Mouse (Mus musculus): ENCODE measurements around the gene Myb. TPM values are rescaled to one million over a fixed set of nuclear protein-coding genes. Genes with fewer than 3 reads are reported as not detected.
A peak's percentile ranks its signal among the peaks of the same experiment; 100 is the strongest.
"Not testable (repeated sequence)": the region's sequence is repeated elsewhere in the genome, so short reads cannot be mapped to it uniquely, and the experiment has no call there.

Gene Myb
- polyA plus RNA-seq, 1 experiment from 2014 or later, result 4.6 TPM

GRCm38 (mm10) chr10:21152812-21153211 lies 8.0 kb downstream of the Myb start:
- Histone ChIP-seq H3K27me3 (peaks cover under 1% of the 10 kb centered on the region; the same call in 1 of the 2 replicates), H3K27ac (no peak overlapping the region), H3K9ac (no peak overlapping the region), H3K36me3 (peaks cover 9% of the 10 kb centered on the region; the same call in 1 of the 2 replicates), H3K4me1 (no peaks in the 10 kb centered on the region), H3K9me3 (replicated peaks) (no peaks in the 10 kb centered on the region), H3K4me3 (no peak overlapping the region), H3K4me2 (replicated peaks) (no peak overlapping the region)
- ATAC-seq (ENCODE audit: low FRiP score), result no peak
- WGBS, result 96% methylated on average over 5 of the region's 5 CpGs

- peaks cover 9% of the 10 kb centered on the region; the same call in 1 of the 2 replicates for H3K36me3 ChIP-seq
- H3K27me3 ChIP-seq, result no peaks in the 10 kb centered on the region
- H3K9ac ChIP-seq, result no peak overlapping the region
- H3K4me3 ChIP-seq, result no peak overlapping the region
- H3K4me1 ChIP-seq, result no peaks in the 10 kb centered on the region
- no peak for ATAC-seq (ENCODE audit: low FRiP score)
- no peaks in the 10 kb centered on the region for H3K9me3 ChIP-seq (replicated peaks)
- no peak overlapping the region for H3K27ac ChIP-seq
- H3K4me2 ChIP-seq (replicated peaks), result no peak overlapping the region
Observed at GRCm38 (mm10) chr10:21151320-21151719, 9.5 kb downstream of the Myb start.

GRCm38 (mm10) chr10:21149945-21150344 lies 10.8 kb downstream of the Myb start:
- H3K27ac ChIP-seq; H3K9ac ChIP-seq; H3K4me3 ChIP-seq; H3K4me2 ChIP-seq (replicated peaks); H3K27me3 ChIP-seq; H3K36me3 ChIP-seq; H3K9me3 ChIP-seq (replicated peaks); H3K4me1 ChIP-seq; ATAC-seq (ENCODE audit: low FRiP score): not testable (repeated sequence)
- WGBS, result 91% methylated on average over 6 of the region's 6 CpGs

GRCm38 (mm10) chr10:21146719-21147118 lies 14.1 kb downstream of the Myb start:
- Histone ChIP-seq H3K9ac (no peak overlapping the region), H3K4me1 (peaks cover 4% of the 10 kb centered on the region; the same call in 1 of the 2 replicates), H3K4me3 (no peak overlapping the region), H3K27ac (no peak overlapping the region), H3K27me3 (no peaks in the 10 kb centered on the region), H3K36me3 (0 out of 2 replicates have a peak, but pooled peaks cover 5% of the 10 kb centered on the region), H3K4me2 (replicated peaks) (no peak overlapping the region), H3K9me3 (replicated peaks) (no peaks in the 10 kb centered on the region)
- 97% methylated on average over 1 of the region's 1 CpGs for WGBS
- ATAC-seq (ENCODE audit: low FRiP score), result no peak

GRCm38 (mm10) chr10:21146263-21146662 lies 14.5 kb downstream of the Myb start:
- 0 out of 2 replicates have a peak, but pooled peaks cover 5% of the 10 kb centered on the region for H3K36me3 ChIP-seq
- H3K27me3 ChIP-seq, result no peaks in the 10 kb centered on the region
- H3K9me3 ChIP-seq (replicated peaks), result no peaks in the 10 kb centered on the region
- H3K4me1 ChIP-seq, result peaks cover 4% of the 10 kb centered on the region; the same call in 1 of the 2 replicates
- no peak for ATAC-seq (ENCODE audit: low FRiP score)
- H3K4me3 ChIP-seq, result no peak overlapping the region
- 80% methylated on average over 2 of the region's 2 CpGs for WGBS
- no peak overlapping the region for H3K27ac ChIP-seq
- H3K4me2 ChIP-seq (replicated peaks), result no peak overlapping the region
- H3K9ac ChIP-seq, result no peak overlapping the region

- Histone ChIP-seq H3K27me3 (no peaks in the 10 kb centered on the region), H3K27ac (peak overlapping the region; percentile 19; the same call in 1 of the 2 replicates), H3K9me3 (replicated peaks) (no peaks in the 10 kb centered on the region), H3K4me2 (replicated peaks) (peak overlapping the region; percentile 63), H3K9ac (peak overlapping the region; percentile 42; the same call in 1 of the 2 replicates), H3K4me1 (peaks cover 4% of the 10 kb centered on the region; the same call in 1 of the 2 replicates), H3K4me3 (peak overlapping the region; percentile 41), H3K36me3 (0 out of 2 replicates have a peak, but pooled peaks cover 5% of the 10 kb centered on the region)
- ATAC-seq (ENCODE audit: low FRiP score), result peak; percentile 96
- 22% methylated on average over 27 of the region's 27 CpGs for WGBS
Observed at GRCm38 (mm10) chr10:21144627-21145504, 15.9 kb downstream of the Myb start.

GRCm38 (mm10) chr10:21135297-21135696 lies 25.5 kb downstream of the Myb start:
- H3K9me3 ChIP-seq (replicated peaks), result 0 out of 2 replicates have a peak, but pooled peaks cover 8% of the 10 kb centered on the region
- WGBS, result 93% methylated on average over 8 of the region's 8 CpGs
- peaks cover 15% of the 10 kb centered on the region for H3K36me3 ChIP-seq
- H3K4me3 ChIP-seq, result no peak overlapping the region
- H3K4me2 ChIP-seq (replicated peaks), result no peak overlapping the region
- no peaks in the 10 kb centered on the region for H3K4me1 ChIP-seq
- no peak overlapping the region for H3K27ac ChIP-seq
- ATAC-seq (ENCODE audit: low FRiP score), result no peak
- H3K27me3 ChIP-seq, result no peaks in the 10 kb centered on the region
- no peak overlapping the region for H3K9ac ChIP-seq

- H3K36me3 ChIP-seq, result no peaks in the 10 kb centered on the region
- H3K9me3 ChIP-seq (replicated peaks), result no peaks in the 10 kb centered on the region
- no peak overlapping the region for H3K4me3 ChIP-seq
- H3K27ac ChIP-seq, result no peak overlapping the region
- WGBS, result 54% methylated on average over 9 of the region's 9 CpGs
- no peak overlapping the region for H3K9ac ChIP-seq
- no peak overlapping the region for H3K4me2 ChIP-seq (replicated peaks)
- no peaks in the 10 kb centered on the region for H3K4me1 ChIP-seq
- no peaks in the 10 kb centered on the region for H3K27me3 ChIP-seq
- no peak for ATAC-seq (ENCODE audit: low FRiP score)
Observed at GRCm38 (mm10) chr10:21130901-21131493, 29.8 kb downstream of the Myb start.

- Histone ChIP-seq H3K4me2 (replicated peaks) (no peak overlapping the region), H3K9ac (no peak overlapping the region), H3K9me3 (replicated peaks) (no peaks in the 10 kb centered on the region), H3K4me1 (no peaks in the 10 kb centered on the region), H3K27me3 (no peaks in the 10 kb centered on the region), H3K4me3 (no peak overlapping the region), H3K27ac (no peak overlapping the region), H3K36me3 (no peaks in the 10 kb centered on the region)
- WGBS, result 77% methylated on average over 5 of the region's 5 CpGs
- ATAC-seq (ENCODE audit: low FRiP score), result no peak
Observed at GRCm38 (mm10) chr10:21128086-21128611, 32.6 kb downstream of the Myb start.

GRCm38 (mm10) chr10:21118341-21118740 lies 42.4 kb downstream of the Myb start:
- H3K9me3 ChIP-seq (replicated peaks), result no peaks in the 10 kb centered on the region
- H3K4me1 ChIP-seq, result no peaks in the 10 kb centered on the region
- H3K4me2 ChIP-seq (replicated peaks), result no peak overlapping the region
- no peaks in the 10 kb centered on the region for H3K36me3 ChIP-seq
- H3K9ac ChIP-seq, result no peak overlapping the region
- no peaks in the 10 kb centered on the region for H3K27me3 ChIP-seq
- WGBS, result 85% methylated on average over 3 of the region's 3 CpGs
- no peak overlapping the region for H3K27ac ChIP-seq
- ATAC-seq (ENCODE audit: low FRiP score), result no peak
- no peak overlapping the region for H3K4me3 ChIP-seq

GRCm38 (mm10) chr10:21114459-21114858 lies 46.3 kb downstream of the Myb start:
- no peaks in the 10 kb centered on the region for H3K9me3 ChIP-seq (replicated peaks)

GRCm38 (mm10) chr10:21112689-21113088 lies 48.1 kb downstream of the Myb start:
- no peak overlapping the region for H3K4me2 ChIP-seq (replicated peaks)
- H3K36me3 ChIP-seq, result no peaks in the 10 kb centered on the region
- H3K4me3 ChIP-seq, result no peak overlapping the region
- no peak overlapping the region for H3K27ac ChIP-seq
- H3K4me1 ChIP-seq, result peaks cover 10% of the 10 kb centered on the region
- ATAC-seq (ENCODE audit: low FRiP score), result no peak
- 83% methylated on average over 2 of the region's 2 CpGs for WGBS
- no peaks in the 10 kb centered on the region for H3K9me3 ChIP-seq (replicated peaks)
- H3K9ac ChIP-seq, result no peak overlapping the region
- no peaks in the 10 kb centered on the region for H3K27me3 ChIP-seq

More at GRCm38 (mm10) chr10:21114459-21114858, 46.3 kb downstream of the Myb start:
- Histone ChIP-seq H3K4me3 (no peak overlapping the region), H3K27ac (no peak overlapping the region), H3K4me2 (replicated peaks) (no peak overlapping the region), H3K36me3 (no peaks in the 10 kb centered on the region), H3K9ac (no peak overlapping the region), H3K27me3 (no peaks in the 10 kb centered on the region), H3K4me1 (peaks cover 8% of the 10 kb centered on the region)
- no peak for ATAC-seq (ENCODE audit: low FRiP score)
- WGBS, result 93% methylated on average over 2 of the region's 2 CpGs
